21 mouse cellular contexts compared by ENCODE assay signal in the genomic region with DNA sequence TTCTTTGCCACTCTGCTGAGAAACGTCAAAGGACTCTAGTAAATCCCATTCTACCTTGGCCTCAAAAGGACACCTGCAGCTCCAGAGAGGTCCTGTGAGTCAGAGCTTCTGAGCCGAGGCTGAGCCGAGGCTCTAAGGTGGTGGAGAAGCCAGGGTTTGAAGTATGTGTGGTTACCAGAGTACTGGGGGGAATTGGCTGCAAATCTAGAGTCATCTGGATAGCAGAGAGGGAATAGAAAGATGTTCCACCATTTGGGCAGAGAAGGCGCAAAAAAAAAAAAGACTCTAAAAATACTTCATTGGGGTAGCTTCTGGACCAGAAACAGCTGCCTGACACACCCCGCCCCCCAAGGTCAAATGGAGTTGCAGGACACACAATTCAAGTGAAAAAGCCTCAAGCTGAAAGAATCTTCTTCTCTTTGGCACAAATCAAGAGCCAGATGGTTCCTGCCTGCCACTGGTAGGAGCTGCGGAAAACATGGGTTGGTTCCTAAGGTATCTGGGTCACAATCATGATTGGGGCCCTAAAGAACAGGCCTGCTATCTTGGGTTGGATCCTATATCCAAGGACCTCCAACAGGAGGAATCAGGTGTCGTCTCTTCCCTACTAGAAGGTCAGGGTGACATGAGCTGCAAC. TPM values are rescaled to one million over a fixed set of nuclear protein-coding genes. Genes with fewer than 3 reads are reported as not detected.
DNase-seq lines count a peak whose midpoint lies in the region; ATAC-seq and TF ChIP-seq lines count a peak whose summit lies in the region.
"Had no signal": no experiment of that assay in that cellular context is flagged by ENCODE, and none has a peak within 500 bp of the region (broad histone marks: within the 10 kb centered on the region; RNA-seq: fewer than 3 reads in every experiment).

No protein-coding gene starts in this region.

- no peak overlapping the region for H3K4me2 ChIP-seq in heart, postnatal 0 days (ENCODE audit: low read depth, low read length)
- H3K4me2 ChIP-seq in heart, embryonic 11.5 days = no peak overlapping the region
- H3K4me2 ChIP-seq: embryonic facial prominence, embryonic 15.5 days; forebrain, embryonic 15.5 days; heart, embryonic 13.5 days; intestine, embryonic 15.5 days; limb, embryonic 15.5 days; lung, embryonic 15.5 days; midbrain, embryonic 12.5 days; stomach, embryonic 15.5 days had no signal

- no peak for TF ChIP-seq CTCF in heart, postnatal 0 days (IDR thresholded peaks at IDR 0.05; ENCODE audit: low read depth)

- H3K9me3 ChIP-seq in heart, postnatal 0 days (replicated peaks; ENCODE audit: control insufficient read depth, low read length) = no peaks in the 10 kb centered on the region
- H3K9me3 ChIP-seq in heart, embryonic 11.5 days (replicated peaks; ENCODE audit: control insufficient read depth, low read length) = peaks cover 2% of the 10 kb centered on the region; the same call in 1 of the 2 replicates
- H3K9me3 ChIP-seq: embryonic facial prominence, embryonic 15.5 days; forebrain, embryonic 15.5 days; hindbrain, embryonic 10.5 days; intestine, embryonic 15.5 days; limb, embryonic 15.5 days; lung, embryonic 15.5 days; midbrain, embryonic 12.5 days; stomach, embryonic 15.5 days had no signal

- TF ChIP-seq EP300 in heart, postnatal 0 days (IDR thresholded peaks at IDR 0.05; ENCODE audit: low read depth) = no peak

- H3K9ac ChIP-seq in heart, postnatal 0 days (replicated peaks; ENCODE audit: low read depth, low read length) = 0 out of 2 replicates have a peak overlapping the region, but pooled peaks have one; percentile 16
- no peak overlapping the region for H3K9ac ChIP-seq in heart, embryonic 11.5 days (ENCODE audit: low read depth, low read length)
- H3K9ac ChIP-seq: embryonic facial prominence, embryonic 15.5 days; forebrain, embryonic 15.5 days; heart, embryonic 13.5 days; intestine, embryonic 15.5 days; limb, embryonic 15.5 days; lung, embryonic 15.5 days; midbrain, embryonic 12.5 days; stomach, embryonic 15.5 days had no signal

- WGBS in heart, postnatal 0 days = 76% methylated on average over 7 of the region's 7 CpGs
- 86% methylated on average over 7 of the region's 7 CpGs for WGBS in heart, embryonic 11.5 days (ENCODE audit: insufficient replicate concordance)

- H3K27me3 ChIP-seq in heart, postnatal 0 days (ENCODE audit: control insufficient read depth, insufficient read depth, low read length) = no peaks in the 10 kb centered on the region
- no peaks in the 10 kb centered on the region for H3K27me3 ChIP-seq in heart, embryonic 11.5 days (ENCODE audit: control insufficient read depth, insufficient read depth, low read length)
- H3K27me3 ChIP-seq: CH12.LX; embryonic facial prominence, embryonic 15.5 days; forebrain, embryonic 15.5 days; heart, embryonic 13.5 days; intestine, embryonic 15.5 days; limb, embryonic 15.5 days; lung, embryonic 15.5 days; midbrain, embryonic 12.5 days; stomach, embryonic 15.5 days had no signal

- H3K4me3 ChIP-seq in heart, postnatal 0 days (ENCODE audit: low read depth, low read length) = no peak overlapping the region
- no peak overlapping the region for H3K4me3 ChIP-seq in heart, embryonic 11.5 days (ENCODE audit: low read depth, low read length)
- H3K4me3 ChIP-seq: embryonic facial prominence, embryonic 15.5 days; forebrain, embryonic 15.5 days; heart, embryonic 13.5 days; hindbrain, embryonic 10.5 days; intestine, embryonic 15.5 days; limb, embryonic 15.5 days; lung, embryonic 15.5 days; midbrain, embryonic 12.5 days; stomach, embryonic 15.5 days had no signal

- ATAC-seq in heart, postnatal 0 days (ENCODE audit: insufficient read depth, low read depth) = no peak
- no peak for ATAC-seq in heart, embryonic 11.5 days (replicated peaks; ENCODE audit: insufficient number of reproducible peaks, low FRiP score, low TSS enrichment)
- ATAC-seq: forebrain, embryonic 15.5 days; intestine, embryonic 15.5 days had no signal

- H3K27ac ChIP-seq in heart, postnatal 0 days (ENCODE audit: low read depth) = no peak overlapping the region
- no peak overlapping the region for H3K27ac ChIP-seq in heart, embryonic 11.5 days (ENCODE audit: low read depth, low read length)
- H3K27ac ChIP-seq: embryonic facial prominence, embryonic 15.5 days; forebrain, embryonic 15.5 days; heart, embryonic 13.5 days; hindbrain, embryonic 10.5 days; intestine, embryonic 15.5 days; limb, embryonic 15.5 days; lung, embryonic 15.5 days; midbrain, embryonic 12.5 days; stomach, embryonic 15.5 days had no signal

- peaks cover 18% of the 10 kb centered on the region for H3K36me3 ChIP-seq in heart, postnatal 0 days (replicated peaks; ENCODE audit: control insufficient read depth, insufficient read depth, low read length)
- H3K36me3 ChIP-seq in heart, embryonic 11.5 days (ENCODE audit: control insufficient read depth, insufficient read depth, low read length) = peaks cover 9% of the 10 kb centered on the region

- peaks cover 24% of the 10 kb centered on the region for H3K4me1 ChIP-seq in heart, postnatal 0 days (ENCODE audit: control insufficient read depth, insufficient read depth)
- peaks cover 11% of the 10 kb centered on the region for H3K4me1 ChIP-seq in heart, embryonic 11.5 days (ENCODE audit: control insufficient read depth, insufficient read depth, low read length)

- no peak for DNase-seq in heart, postnatal 0 days (ENCODE audit: low spot score)
- DNase-seq in brain, adult 2 months (ENCODE audit: low read depth, low spot score) = peak; percentile 93
- DNase-seq in cerebellum, adult 11 months = peak; percentile 65
- DNase-seq in cerebellum, postnatal 36 days = peak; percentile 65 to 76
- DNase-seq in right cerebral cortex, postnatal 10 days (ENCODE audit: low spot score in 2 of 2) = no peak
- no peak for DNase-seq in B cell, adult 2 months
- DNase-seq: gastrocnemius, postnatal 36 days; thymus, postnatal 25 days had no signal

RNA-seq across cellular contexts. Expression of a gene that starts 3.5 kb away (rescaled TPM):
- total RNA-seq in heart, postnatal 0 days (2014; rRNA removed; ENCODE audit: low replicate concordance) = 80.6 and 99.8 TPM in 2 replicates
- polyA plus RNA-seq in heart, postnatal 0 days (2015; fragmentation: Nextera tagmentation; extraction: Ambion mirVana) = 85.8 and 90.9 TPM in 2 replicates
- polyA plus RNA-seq in heart, embryonic 11.5 days (2014; fragmentation: Nextera tagmentation; extraction: Ambion mirVana) = 66.7 and 71.0 TPM in 2 replicates

RNA-seq across cellular contexts. Expression of a gene that starts 8.6 kb away (rescaled TPM):
- total RNA-seq in heart, postnatal 0 days (2014; rRNA removed; ENCODE audit: low replicate concordance) = 69.1 and 71.7 TPM in 2 replicates
- 19.3 and 19.5 TPM in 2 replicates for polyA plus RNA-seq in heart, postnatal 0 days (2015; fragmentation: Nextera tagmentation; extraction: Ambion mirVana)
- polyA plus RNA-seq in heart, embryonic 11.5 days (2014; fragmentation: Nextera tagmentation; extraction: Ambion mirVana) = 35.5 and 37.2 TPM in 2 replicates

RNA-seq across cellular contexts. Expression of a gene that starts 16.7 kb away (rescaled TPM):
- total RNA-seq in heart, postnatal 0 days (2014; rRNA removed; ENCODE audit: low replicate concordance) = 362 and 463 TPM in 2 replicates
- 33.0 and 36.8 TPM in 2 replicates for polyA plus RNA-seq in heart, postnatal 0 days (2015; fragmentation: Nextera tagmentation; extraction: Ambion mirVana)
- polyA plus RNA-seq in heart, embryonic 11.5 days (2014; fragmentation: Nextera tagmentation; extraction: Ambion mirVana) = 33.0 and 39.4 TPM in 2 replicates

RNA-seq across cellular contexts. Expression of a gene that starts 38.8 kb away (rescaled TPM):
- 0.46 and 2.7 TPM in 2 replicates for total RNA-seq in heart, postnatal 0 days (2014; rRNA removed; ENCODE audit: low replicate concordance)
- 0.43 and 0.59 TPM in 2 replicates for polyA plus RNA-seq in heart, postnatal 0 days (2015; fragmentation: Nextera tagmentation; extraction: Ambion mirVana)
- polyA plus RNA-seq in heart, embryonic 11.5 days (2014; fragmentation: Nextera tagmentation; extraction: Ambion mirVana) = 0.19 and 0.31 TPM in 2 replicates
- total RNA-seq: common myeloid progenitor, adult 5-6 weeks had no signal

RNA-seq across cellular contexts. Expression of a gene that starts 42.1 kb away (rescaled TPM):
- not detected in 2 replicates for total RNA-seq in heart, postnatal 0 days (2014; rRNA removed; ENCODE audit: low replicate concordance)
- polyA plus RNA-seq in heart, postnatal 0 days (2015; fragmentation: Nextera tagmentation; extraction: Ambion mirVana) = 0.19 TPM in 1 of 2 replicates, not detected in the other
- polyA plus RNA-seq in heart, embryonic 11.5 days (2014; fragmentation: Nextera tagmentation; extraction: Ambion mirVana) = not detected in 2 replicates
- total RNA-seq: common myeloid progenitor, adult 5-6 weeks; gastrocnemius, postnatal 36 days had no signal
- polyA plus RNA-seq: embryonic facial prominence, embryonic 15.5 days; heart, embryonic 13.5 days; intestine, embryonic 15.5 days; limb, embryonic 15.5 days; lung, embryonic 15.5 days; midbrain, embryonic 12.5 days; neural tube, embryonic 11.5 days; stomach, embryonic 15.5 days had no signal

Comparison
In these comparisons a context has a peak if more than half of its experiments do, and no peak if none do; other contexts are left out.
1. DNase-seq: peak in brain, adult 2 months (single experiment), cerebellum, adult 11 months (single experiment) and cerebellum, postnatal 36 days (2 of 2); none in heart, postnatal 0 days (single experiment), right cerebral cortex, postnatal 10 days (0 of 2) and B cell, adult 2 months (0 of 2).